Mouse (Mus musculus): Measurements from ENCODE around the gene Gm49387. TPM values are rescaled to one million over a fixed set of nuclear protein-coding genes. Genes with fewer than 3 reads are reported as not detected.

The Gm49387 gene
- 0.32 TPM in 1 of 2 replicates, not detected in the other for polyA plus RNA-seq (2012; rRNA removed)

- Histone ChIP-seq H3K4me1 (ENCODE audit: control insufficient read depth, insufficient read depth, insufficient read length) (peaks cover 2% of the 10 kb centered on the region; the same call in 1 of the 2 replicates), H3K27ac (ENCODE audit: insufficient read depth, low read length) (peak within 1 kb of the TSS; percentile 87), H3K36me3 (ENCODE audit: control insufficient read depth, insufficient read depth, low read length) (no peaks in the 10 kb centered on the region), H3K4me3 (ENCODE audit: extremely low read depth, insufficient read depth, insufficient read length) (peak within 1 kb of the TSS; percentile 80), H3K27me3 (ENCODE audit: control insufficient read depth, insufficient read depth, low read length) (no peaks in the 10 kb centered on the region)
- DNase-seq (ENCODE audit: low read depth in 1 of 2, low spot score in 2 of 2): no peak
- TF ChIP-seq CTCF (IDR thresholded peaks at IDR 0.05; ENCODE audit: extremely low read depth, insufficient read depth, insufficient read length, insufficient replicate concordance) (no peak), POLR2A (IDR thresholded peaks at IDR 0.05; ENCODE audit: low read depth, low read length) (no peak)
- WGBS: 2% methylated on average over 26 of the region's 26 CpGs
These were observed at the start of gene Gm49387 for GRCm38 (mm10) chr14:31640346-31640889. TSS of gene Gm49387 (minus strand) at chr14:31640878.

- Histone ChIP-seq H3K36me3 (ENCODE audit: control insufficient read depth, insufficient read depth, low read length) (no peaks in the 10 kb centered on the region), H3K4me1 (ENCODE audit: control insufficient read depth, insufficient read depth, insufficient read length) (peaks cover 31% of the 10 kb centered on the region; the same call in 1 of the 2 replicates), H3K27ac (ENCODE audit: insufficient read depth, low read length) (peak overlapping the region; percentile 77), H3K4me3 (ENCODE audit: extremely low read depth, insufficient read depth, insufficient read length) (no peak overlapping the region), H3K27me3 (ENCODE audit: control insufficient read depth, insufficient read depth, low read length) (no peaks in the 10 kb centered on the region)
- WGBS: 52% methylated on average over 1 of the region's 1 CpGs
- TF ChIP-seq CTCF (IDR thresholded peaks at IDR 0.05; ENCODE audit: extremely low read depth, insufficient read depth, insufficient read length, insufficient replicate concordance) (no peak), POLR2A (IDR thresholded peaks at IDR 0.05; ENCODE audit: low read depth, low read length) (no peak)
- no peak for DNase-seq (ENCODE audit: low read depth in 1 of 2, low spot score in 2 of 2)
These were observed 45.6 kb upstream of the Gm49387 start for GRCm38 (mm10) chr14:31686231-31686630.

GRCm38 (mm10) chr14:31685680-31686079, 45.0 kb upstream of the Gm49387 start:
- TF ChIP-seq CTCF (IDR thresholded peaks at IDR 0.05; ENCODE audit: extremely low read depth, insufficient read depth, insufficient read length, insufficient replicate concordance) (no peak), POLR2A (IDR thresholded peaks at IDR 0.05; ENCODE audit: low read depth, low read length) (peak; percentile 22; the same call in 1 of the 2 replicates)
- no peaks in the 10 kb centered on the region for H3K27me3 ChIP-seq (ENCODE audit: control insufficient read depth, insufficient read depth, low read length)
- peaks cover 35% of the 10 kb centered on the region; the same call in 1 of the 2 replicates for H3K4me1 ChIP-seq (ENCODE audit: control insufficient read depth, insufficient read depth, insufficient read length)
- peak overlapping the region; percentile 94 for H3K27ac ChIP-seq (ENCODE audit: insufficient read depth, low read length)
- peak in 1 of 2 experiments; percentile 58 for DNase-seq (ENCODE audit: low read depth in 1 of 2, low spot score in 2 of 2)
- 4% methylated on average over 10 of the region's 10 CpGs for WGBS
- no peaks in the 10 kb centered on the region for H3K36me3 ChIP-seq (ENCODE audit: control insufficient read depth, insufficient read depth, low read length)
- H3K4me3 ChIP-seq (ENCODE audit: extremely low read depth, insufficient read depth, insufficient read length): peak overlapping the region; percentile 49; the same call in 1 of the 2 replicates

- Histone ChIP-seq H3K27me3 (ENCODE audit: control insufficient read depth, insufficient read depth, low read length) (no peaks in the 10 kb centered on the region), H3K36me3 (ENCODE audit: control insufficient read depth, insufficient read depth, low read length) (no peaks in the 10 kb centered on the region), H3K4me3 (ENCODE audit: extremely low read depth, insufficient read depth, insufficient read length) (no peak overlapping the region), H3K27ac (ENCODE audit: insufficient read depth, low read length) (peak overlapping the region; percentile 72), H3K4me1 (ENCODE audit: control insufficient read depth, insufficient read depth, insufficient read length) (peaks cover 39% of the 10 kb centered on the region; the same call in 1 of the 2 replicates)
- WGBS: 10% methylated on average over 7 of the region's 7 CpGs
- no peak for TF ChIP-seq POLR2A (IDR thresholded peaks at IDR 0.05; ENCODE audit: low read depth, low read length)
- TF ChIP-seq CTCF (IDR thresholded peaks at IDR 0.05; ENCODE audit: extremely low read depth, insufficient read depth, insufficient read length, insufficient replicate concordance): no peak
- DNase-seq (ENCODE audit: low read depth in 1 of 2, low spot score in 2 of 2): no peak
These were observed 43.8 kb upstream of the Gm49387 start for GRCm38 (mm10) chr14:31684343-31685040.

- TF ChIP-seq POLR2A (IDR thresholded peaks at IDR 0.05; ENCODE audit: low read depth, low read length): no peak
- peak overlapping the region; percentile 72; the same call in 1 of the 2 replicates for H3K27ac ChIP-seq (ENCODE audit: insufficient read depth, low read length)
- 77% methylated on average over 2 of the region's 2 CpGs for WGBS
- H3K27me3 ChIP-seq (ENCODE audit: control insufficient read depth, insufficient read depth, low read length): no peaks in the 10 kb centered on the region
- no peak for DNase-seq (ENCODE audit: low read depth in 1 of 2, low spot score in 2 of 2)
- peaks cover 39% of the 10 kb centered on the region; the same call in 1 of the 2 replicates for H3K4me1 ChIP-seq (ENCODE audit: control insufficient read depth, insufficient read depth, insufficient read length)
- H3K4me3 ChIP-seq (ENCODE audit: extremely low read depth, insufficient read depth, insufficient read length): no peak overlapping the region
- H3K36me3 ChIP-seq (ENCODE audit: control insufficient read depth, insufficient read depth, low read length): no peaks in the 10 kb centered on the region
These were observed 42.9 kb upstream of the Gm49387 start for GRCm38 (mm10) chr14:31683610-31684009.

DNA sequence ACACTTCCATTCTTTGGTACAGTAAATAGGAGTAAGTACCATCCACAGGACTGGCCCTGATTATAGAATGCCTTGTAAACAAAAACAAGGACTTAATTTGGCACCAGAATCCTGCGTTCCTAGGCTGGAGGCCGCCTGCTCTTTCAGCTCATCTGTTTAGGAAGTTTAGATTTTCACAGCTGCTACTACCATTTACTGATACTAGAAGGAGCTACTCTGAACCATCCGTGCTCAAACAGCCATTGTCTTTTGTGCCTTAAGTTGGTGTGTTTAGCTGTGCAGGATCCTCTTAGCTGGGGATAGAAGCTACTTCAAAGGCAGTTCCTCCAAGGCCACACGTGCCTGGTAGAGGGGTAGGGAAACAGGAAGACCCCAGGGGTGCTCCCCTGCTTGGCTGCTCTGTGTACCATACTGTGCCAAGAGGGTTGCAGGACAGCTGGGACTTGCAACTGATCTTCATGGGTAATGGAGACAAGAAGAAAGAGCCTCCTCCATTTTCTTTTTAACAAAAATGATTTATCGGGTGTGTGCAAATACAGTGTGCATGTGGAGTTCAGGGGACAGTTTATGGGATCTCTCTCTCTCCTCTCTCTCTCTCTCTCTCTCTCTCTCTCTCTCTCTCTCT, 41.4 kb upstream of the Gm49387 start:
- DNase-seq (ENCODE audit: low read depth in 1 of 2, low spot score in 2 of 2): no peak
- TF ChIP-seq CTCF (IDR thresholded peaks at IDR 0.05; ENCODE audit: extremely low read depth, insufficient read depth, insufficient read length, insufficient replicate concordance) (no peak), POLR2A (IDR thresholded peaks at IDR 0.05; ENCODE audit: low read depth, low read length) (no peak)
- WGBS: 42% methylated on average over 5 of the region's 5 CpGs
- Histone ChIP-seq H3K4me3 (ENCODE audit: extremely low read depth, insufficient read depth, insufficient read length) (no peak overlapping the region), H3K27me3 (ENCODE audit: control insufficient read depth, insufficient read depth, low read length) (no peaks in the 10 kb centered on the region), H3K36me3 (ENCODE audit: control insufficient read depth, insufficient read depth, low read length) (no peaks in the 10 kb centered on the region), H3K4me1 (ENCODE audit: control insufficient read depth, insufficient read depth, insufficient read length) (peaks cover 39% of the 10 kb centered on the region; the same call in 1 of the 2 replicates), H3K27ac (ENCODE audit: insufficient read depth, low read length) (peak overlapping the region; percentile 25; the same call in 1 of the 2 replicates)
